Mouse (Mus musculus) myocyte (in vitro differentiated cells): ENCODE measurements around the gene St6galnac3.

ENCODE experiments used
- MAX ChIP-seq: IDR thresholded peaks from one replicate; pipeline ENCODE4 v1.6.1; 2011; ENCODE audit warnings: low read depth, mild to moderate bottlenecking, control low read depth
- POLR2A ChIP-seq: IDR thresholded peaks from one replicate; pipeline ENCODE4 v1.6.1; 2011; ENCODE audit warnings: low read depth, mild to moderate bottlenecking, control low read depth, moderate library complexity; ENCODE audit not compliant: insufficient read length
- POLR2AphosphoS2 ChIP-seq: IDR thresholded peaks from one replicate; pipeline ENCODE4 v1.6.1; 2011; ENCODE audit warnings: low read depth, control low read depth; ENCODE audit not compliant: insufficient read length
- USF1 ChIP-seq: IDR thresholded peaks from one replicate; pipeline ENCODE4 v1.6.1; 2011; ENCODE audit warnings: low read depth, mild to moderate bottlenecking, control low read depth, moderate library complexity

GRCm38 (mm10) chr3:153276830-153277388 lies 448.1 kb downstream of the St6galnac3 start:
- TF ChIP-seq POLR2AphosphoS2 (no peak), POLR2A (no peak), USF1 (no peak), MAX (no peak)
